Comparison of ENCODE assay signal across 9 mouse cellular contexts in genomic region chr4:154825662-154826061, GRCm38 (mm10). TPM values are rescaled to one million over a fixed set of nuclear protein-coding genes. Genes with fewer than 3 reads are reported as not detected.
DNase-seq lines count a peak whose midpoint lies in the region; ATAC-seq and TF ChIP-seq lines count a peak whose summit lies in the region.
"Had no signal": no experiment of that assay in that cellular context is flagged by ENCODE, and none has a peak within 500 bp of the region (broad histone marks: within the 10 kb centered on the region; RNA-seq: fewer than 3 reads in every experiment).

No protein-coding gene starts in this region.

- no peaks in the 10 kb centered on the region for H3K9me3 ChIP-seq in forebrain, postnatal 0 days (ENCODE audit: low read length)
- H3K9me3 ChIP-seq in hindbrain, postnatal 0 days (ENCODE audit: low read length): no peaks in the 10 kb centered on the region
- H3K9me3 ChIP-seq in midbrain, embryonic 10.5 days (replicated peaks): 0 out of 2 replicates have a peak, but pooled peaks cover 2% of the 10 kb centered on the region
- H3K9me3 ChIP-seq: embryonic facial prominence, embryonic 13.5 days had no signal

- DNase-seq in spleen, postnatal 10 days (ENCODE audit: low spot score in 2 of 2): peak; percentile 15 to 50
- no peak for DNase-seq in spleen, postnatal 14 days (ENCODE audit: low spot score in 2 of 2)
- DNase-seq in cerebellum, adult 8-10 months: peak; percentile 69
- peak; percentile 83 for DNase-seq in forebrain, postnatal 0 days
- DNase-seq in hindbrain, postnatal 0 days (ENCODE audit: low spot score): peak; percentile 82
- peak; percentile 34 to 37 for DNase-seq in left cerebral cortex, postnatal 25 days (ENCODE audit: low spot score in 2 of 2)
- peak; percentile 78 for DNase-seq in midbrain, embryonic 10.5 days (ENCODE audit: low spot score)
- peak; percentile 60 for DNase-seq in splenic B cell, adult 2 months (ENCODE audit: low read depth, low spot score)

- no peak overlapping the region for H3K4me2 ChIP-seq in forebrain, postnatal 0 days (ENCODE audit: low read depth)
- no peak overlapping the region for H3K4me2 ChIP-seq in hindbrain, postnatal 0 days (ENCODE audit: low read depth, low read length)
- H3K4me2 ChIP-seq: embryonic facial prominence, embryonic 13.5 days had no signal

- H3K27ac ChIP-seq in forebrain, postnatal 0 days (ENCODE audit: low read depth, low read length): no peak overlapping the region
- H3K27ac ChIP-seq in hindbrain, postnatal 0 days: no peak overlapping the region
- no peak overlapping the region for H3K27ac ChIP-seq in midbrain, embryonic 10.5 days (replicated peaks)
- H3K27ac ChIP-seq: embryonic facial prominence, embryonic 13.5 days had no signal

- no peak overlapping the region for H3K9ac ChIP-seq in forebrain, postnatal 0 days
- H3K9ac ChIP-seq in hindbrain, postnatal 0 days (replicated peaks; ENCODE audit: low read length): no peak overlapping the region
- H3K9ac ChIP-seq: embryonic facial prominence, embryonic 13.5 days had no signal

- peak; percentile 98 for TF ChIP-seq CTCF in forebrain, postnatal 0 days (IDR thresholded peaks at IDR 0.05; ENCODE audit: low read depth)
- peak; percentile 99 for TF ChIP-seq CTCF in hindbrain, postnatal 0 days (IDR thresholded peaks at IDR 0.05; ENCODE audit: low read depth)

- ATAC-seq in forebrain, postnatal 0 days: peak; percentile 55
- peak; percentile 75; the same call in 1 of the 2 replicates for ATAC-seq in hindbrain, postnatal 0 days

- H3K27me3 ChIP-seq in forebrain, postnatal 0 days (ENCODE audit: insufficient read depth, low read length): peaks cover 9% of the 10 kb centered on the region; the same call in 1 of the 2 replicates
- H3K27me3 ChIP-seq in hindbrain, postnatal 0 days (ENCODE audit: insufficient read depth, low read length): no peaks in the 10 kb centered on the region
- H3K27me3 ChIP-seq in midbrain, embryonic 10.5 days (ENCODE audit: low read depth, poor library complexity, severe bottlenecking): peaks cover 27% of the 10 kb centered on the region
- no peaks in the 10 kb centered on the region for H3K27me3 ChIP-seq in splenic B cell, adult 2 months (ENCODE audit: control insufficient read depth, insufficient read depth, low read length, poor library complexity, severe bottlenecking)

- WGBS in forebrain, postnatal 0 days: 34% methylated on average over 6 of the region's 6 CpGs
- 33% methylated on average over 6 of the region's 6 CpGs for WGBS in hindbrain, postnatal 0 days
- WGBS in midbrain, embryonic 10.5 days: 33% methylated on average over 6 of the region's 6 CpGs

- intact Hi-C loops in left cerebral cortex, postnatal 25 days (cut with DNase I): loop anchor here (2.0 to 5.0 kb wide), 3 partner anchors 78 to 658 kb away; no protein-coding TSS in a partner anchor

- H3K4me1 ChIP-seq in forebrain, postnatal 0 days (ENCODE audit: insufficient read depth): no peaks in the 10 kb centered on the region
- no peaks in the 10 kb centered on the region for H3K4me1 ChIP-seq in hindbrain, postnatal 0 days (ENCODE audit: insufficient read depth, low read length)
- peaks cover 19% of the 10 kb centered on the region for H3K4me1 ChIP-seq in midbrain, embryonic 10.5 days

- no peak overlapping the region for H3K4me3 ChIP-seq in forebrain, postnatal 0 days (ENCODE audit: low read depth, low read length)
- H3K4me3 ChIP-seq in hindbrain, postnatal 0 days (ENCODE audit: low read length): no peak overlapping the region
- no peak overlapping the region for H3K4me3 ChIP-seq in midbrain, embryonic 10.5 days
- H3K4me3 ChIP-seq: embryonic facial prominence, embryonic 13.5 days had no signal

- no peaks in the 10 kb centered on the region for H3K36me3 ChIP-seq in forebrain, postnatal 0 days (ENCODE audit: insufficient read depth)
- H3K36me3 ChIP-seq in hindbrain, postnatal 0 days (ENCODE audit: insufficient read depth, low read length): no peaks in the 10 kb centered on the region
- no peaks in the 10 kb centered on the region for H3K36me3 ChIP-seq in midbrain, embryonic 10.5 days
- H3K36me3 ChIP-seq in splenic B cell, adult 2 months (ENCODE audit: control insufficient read depth, insufficient read depth, low read length, poor library complexity, severe bottlenecking): no peaks in the 10 kb centered on the region
- H3K36me3 ChIP-seq: embryonic facial prominence, embryonic 13.5 days had no signal

RNA-seq across cellular contexts. Expression of gene Ttc34, which starts 11.6 kb away (rescaled TPM):
- total RNA-seq in forebrain, postnatal 0 days (2014; rRNA removed): 3.6 and 3.7 TPM in 2 replicates
- polyA plus RNA-seq in forebrain, postnatal 0 days (2015; fragmentation: Nextera tagmentation; extraction: Ambion mirVana): 4.1 TPM in 2 replicates
- 3.0 and 3.3 TPM in 2 replicates for total RNA-seq in hindbrain, postnatal 0 days (2014; rRNA removed)
- 2.3 and 2.7 TPM in 2 replicates for polyA plus RNA-seq in hindbrain, postnatal 0 days (2015; fragmentation: Nextera tagmentation; extraction: Ambion mirVana)
- total RNA-seq in left cerebral cortex, postnatal 25 days (2021): 1 to 10 TPM; 2.4 to 2.7 TPM
- polyA plus RNA-seq in midbrain, embryonic 10.5 days (2016; fragmentation: Nextera tagmentation; extraction: Ambion mirVana): 0.22 and 0.57 TPM in 2 replicates

RNA-seq across cellular contexts. Expression of gene Mmel1, which starts 43.7 kb away (rescaled TPM):
- total RNA-seq in forebrain, postnatal 0 days (2014; rRNA removed): 0.43 and 1.5 TPM in 2 replicates
- 0.39 and 0.74 TPM in 2 replicates for polyA plus RNA-seq in forebrain, postnatal 0 days (2015; fragmentation: Nextera tagmentation; extraction: Ambion mirVana)
- 1.0 and 1.6 TPM in 2 replicates for total RNA-seq in hindbrain, postnatal 0 days (2014; rRNA removed)
- 0.93 TPM in 2 replicates for polyA plus RNA-seq in hindbrain, postnatal 0 days (2015; fragmentation: Nextera tagmentation; extraction: Ambion mirVana)
- total RNA-seq in left cerebral cortex, postnatal 25 days (2021): under 1 TPM; 0.48 to 0.85 TPM
- polyA plus RNA-seq in midbrain, embryonic 10.5 days (2016; fragmentation: Nextera tagmentation; extraction: Ambion mirVana): 0.20 and 0.35 TPM in 2 replicates

Comparison
In these comparisons a context has a peak if more than half of its experiments do, and no peak if none do; other contexts are left out.
1. DNase-seq: peak in spleen, postnatal 10 days (2 of 2), cerebellum, adult 8-10 months (single experiment), forebrain, postnatal 0 days (single experiment), hindbrain, postnatal 0 days (single experiment), left cerebral cortex, postnatal 25 days (2 of 2), midbrain, embryonic 10.5 days (single experiment) and splenic B cell, adult 2 months (single experiment); none in spleen, postnatal 14 days (0 of 2).